ENCODE assay signal across 21 mouse cellular contexts in genomic region chr14:21371946-21372345, GRCm38 (mm10).
DNase-seq lines count a peak whose midpoint lies in the region; ATAC-seq and TF ChIP-seq lines count a peak whose summit lies in the region.
"Had no signal": no experiment of that assay in that cellular context is flagged by ENCODE, and none has a peak within 500 bp of the region (broad histone marks: within the 10 kb centered on the region; RNA-seq: fewer than 3 reads in every experiment).

No protein-coding gene starts in this region.

- no peaks in the 10 kb centered on the region for H3K9me3 ChIP-seq in limb, embryonic 12.5 days
- no peaks in the 10 kb centered on the region for H3K9me3 ChIP-seq in limb, embryonic 10.5 days (replicated peaks)
- H3K9me3 ChIP-seq in forebrain, embryonic 15.5 days: no peaks in the 10 kb centered on the region
- H3K9me3 ChIP-seq in midbrain, postnatal 0 days (ENCODE audit: low read length): no peaks in the 10 kb centered on the region
- H3K9me3 ChIP-seq: embryonic facial prominence, embryonic 13.5 days; liver, embryonic 13.5 days had no signal

- no peak for ATAC-seq in limb, embryonic 12.5 days (ENCODE audit: insufficient number of reproducible peaks, insufficient read depth, low FRiP score, low TSS enrichment, low read depth)
- no peak for ATAC-seq in forebrain, embryonic 15.5 days (replicated peaks)
- no peak for ATAC-seq in midbrain, postnatal 0 days (ENCODE audit: low FRiP score)
- ATAC-seq: CD4-positive, CD25-positive, alpha-beta regulatory T cell, adult 4 months; hindbrain, postnatal 0 days; intestine, embryonic 16.5 days had no signal

- H3K27ac ChIP-seq in limb, embryonic 12.5 days: peak overlapping the region; percentile 4; the same call in 1 of the 2 replicates
- H3K27ac ChIP-seq in limb, embryonic 10.5 days: no peak overlapping the region
- peak overlapping the region; percentile 69 for H3K27ac ChIP-seq in forebrain, embryonic 15.5 days (replicated peaks)
- H3K27ac ChIP-seq in midbrain, postnatal 0 days (ENCODE audit: low read depth, low read length): no peak overlapping the region
- H3K27ac ChIP-seq: embryonic facial prominence, embryonic 13.5 days; hindbrain, postnatal 0 days; liver, embryonic 13.5 days had no signal

- peaks cover 29% of the 10 kb centered on the region for H3K4me1 ChIP-seq in limb, embryonic 12.5 days (replicated peaks)
- peaks cover 20% of the 10 kb centered on the region for H3K4me1 ChIP-seq in limb, embryonic 10.5 days
- H3K4me1 ChIP-seq in forebrain, embryonic 15.5 days: peaks cover 41% of the 10 kb centered on the region
- peaks cover 7% of the 10 kb centered on the region; the same call in 1 of the 2 replicates for H3K4me1 ChIP-seq in midbrain, postnatal 0 days (ENCODE audit: insufficient read depth, low read length)
- H3K4me1 ChIP-seq: liver, embryonic 13.5 days had no signal

- H3K4me2 ChIP-seq in limb, embryonic 12.5 days: no peak overlapping the region
- H3K4me2 ChIP-seq in forebrain, embryonic 15.5 days (replicated peaks): no peak overlapping the region
- H3K4me2 ChIP-seq in midbrain, postnatal 0 days (ENCODE audit: low read depth, low read length, poor library complexity, severe bottlenecking): no peak overlapping the region
- H3K4me2 ChIP-seq: embryonic facial prominence, embryonic 13.5 days; heart, embryonic 11.5 days; liver, embryonic 13.5 days; lung, embryonic 14.5 days had no signal

- no peaks in the 10 kb centered on the region for H3K27me3 ChIP-seq in limb, embryonic 12.5 days
- no peaks in the 10 kb centered on the region for H3K27me3 ChIP-seq in limb, embryonic 10.5 days (ENCODE audit: low read depth, poor library complexity, severe bottlenecking)
- H3K27me3 ChIP-seq in forebrain, embryonic 15.5 days: no peaks in the 10 kb centered on the region
- no peaks in the 10 kb centered on the region for H3K27me3 ChIP-seq in midbrain, postnatal 0 days (ENCODE audit: insufficient read depth, low read length)
- H3K27me3 ChIP-seq: embryonic facial prominence, embryonic 13.5 days; liver, embryonic 13.5 days had no signal

- 32% methylated on average over 2 of the region's 2 CpGs for WGBS in limb, embryonic 12.5 days
- whole genome bisulfite sequencing in limb, embryonic 10.5 days: 52% methylated on average over 2 of the region's 2 CpGs
- 33% methylated on average over 2 of the region's 2 CpGs for WGBS in forebrain, embryonic 15.5 days
- 44% methylated on average over 2 of the region's 2 CpGs for WGBS in midbrain, postnatal 0 days

- DNase-seq in cerebellum, postnatal 14 days: peak; percentile 15 to 44
- no peak for DNase-seq in cerebellum, postnatal 4 days (ENCODE audit: low spot score in 2 of 2)
- DNase-seq in limb, embryonic 10.5 days (ENCODE audit: low spot score): no peak
- DNase-seq in midbrain, postnatal 0 days (ENCODE audit: low spot score): peak; percentile 12
- DNase-seq in gastrocnemius, postnatal 14 days: no peak
- DNase-seq in layer of hippocampus, postnatal 14 days (ENCODE audit: low spot score in 2 of 2): no peak
- DNase-seq: adrenal gland, postnatal 14 days; cerebellum, adult 9-11 months; embryo, embryonic 11 days; heart, adult 11 months; kidney, adult 9 months; kidney, postnatal 14 days; liver, embryonic 13.5 days; lung, embryonic 14.5 days had no signal

- intact Hi-C loops in gastrocnemius, postnatal 14 days (cut with DNase I; ENCODE audit: low total_unique reads): no loop called here

- H3K4me3 ChIP-seq in limb, embryonic 12.5 days (replicated peaks): no peak overlapping the region
- no peak overlapping the region for H3K4me3 ChIP-seq in limb, embryonic 10.5 days
- H3K4me3 ChIP-seq in forebrain, embryonic 15.5 days: no peak overlapping the region
- no peak overlapping the region for H3K4me3 ChIP-seq in midbrain, postnatal 0 days (ENCODE audit: low read depth, low read length)
- H3K4me3 ChIP-seq: embryonic facial prominence, embryonic 13.5 days; liver, embryonic 13.5 days had no signal

- no peak overlapping the region for H3K9ac ChIP-seq in limb, embryonic 12.5 days (replicated peaks)
- no peak overlapping the region for H3K9ac ChIP-seq in forebrain, embryonic 15.5 days (replicated peaks)
- no peak overlapping the region for H3K9ac ChIP-seq in midbrain, postnatal 0 days (replicated peaks; ENCODE audit: low read length, poor library complexity, severe bottlenecking)
- H3K9ac ChIP-seq: embryonic facial prominence, embryonic 13.5 days; liver, embryonic 13.5 days; lung, embryonic 14.5 days had no signal

- no peaks in the 10 kb centered on the region for H3K36me3 ChIP-seq in limb, embryonic 12.5 days
- no peaks in the 10 kb centered on the region for H3K36me3 ChIP-seq in limb, embryonic 10.5 days
- no peaks in the 10 kb centered on the region for H3K36me3 ChIP-seq in forebrain, embryonic 15.5 days
- H3K36me3 ChIP-seq in midbrain, postnatal 0 days (ENCODE audit: insufficient read depth, low read length): no peaks in the 10 kb centered on the region
- H3K36me3 ChIP-seq: embryonic facial prominence, embryonic 13.5 days had no signal

- TF ChIP-seq CTCF in midbrain, postnatal 0 days (IDR thresholded peaks at IDR 0.05): no peak

Comparison
In these comparisons a context has a peak if more than half of its experiments do, and no peak if none do; other contexts are left out.
1. DNase-seq: peak in cerebellum, postnatal 14 days (2 of 2) and midbrain, postnatal 0 days (single experiment); none in cerebellum, postnatal 4 days (0 of 2), limb, embryonic 10.5 days (single experiment), gastrocnemius, postnatal 14 days (single experiment) and layer of hippocampus, postnatal 14 days (0 of 2).
2. H3K27ac ChIP-seq: peak in limb, embryonic 12.5 days (single experiment) and forebrain, embryonic 15.5 days (single experiment); none in limb, embryonic 10.5 days (single experiment) and midbrain, postnatal 0 days (single experiment).